Mouse (Mus musculus) heart, embryonic 15.5 days (tissue): Measurements from ENCODE around the gene Armc10. TPM values are rescaled to one million over a fixed set of nuclear protein-coding genes. Genes with fewer than 3 reads are reported as not detected.

Experiments
- ATAC-seq: fragments of 200-750 bp; cut with Nextera tagmentation; replicated peaks from 2 replicates; pipeline ENCODE4 v1.8.0; 2017; ENCODE audit warnings: low read depth, moderate TSS enrichment; ENCODE audit not compliant: insufficient number of reproducible peaks, insufficient read depth, low FRiP score
- H3K27ac ChIP-seq: fragments of 300-500 bp; sonication (generic); 2 replicates; pipeline ENCODE4 v1.5.1; 2015; ENCODE audit warnings: mild to moderate bottlenecking, inconsistent platforms
- H3K27me3 ChIP-seq: fragments of 300-500 bp; sonication (generic); 2 replicates; pipeline ENCODE4 v1.6.1; 2015; ENCODE audit warnings: inconsistent platforms
- H3K36me3 ChIP-seq: fragments of 300-500 bp; sonication (generic); 2 replicates; pipeline ENCODE4 v1.6.1; 2015; ENCODE audit warnings: mild to moderate bottlenecking, inconsistent platforms
- H3K4me1 ChIP-seq: fragments of 300-500 bp; sonication (generic); replicated peaks from 2 replicates; pipeline ENCODE4 v1.6.1; 2015; ENCODE audit warnings: inconsistent platforms
- H3K4me2 ChIP-seq: fragments of 300-500 bp; sonication (generic); 2 replicates; pipeline ENCODE4 v1.6.1; 2015; ENCODE audit warnings: inconsistent platforms, mild to moderate bottlenecking, moderate library complexity
- H3K4me3 ChIP-seq: fragments of 300-500 bp; sonication (generic); 2 replicates; pipeline ENCODE4 v1.5.1; 2015; ENCODE audit warnings: mild to moderate bottlenecking, inconsistent platforms
- H3K9ac ChIP-seq: fragments of 300-500 bp; sonication (generic); 2 replicates; pipeline ENCODE4 v1.6.1; 2015; ENCODE audit warnings: mild to moderate bottlenecking, inconsistent platforms
- H3K9me3 ChIP-seq: fragments of 300-500 bp; sonication (generic); replicated peaks from 2 replicates; pipeline ENCODE4 v1.6.1; 2016; ENCODE audit warnings: inconsistent platforms
- WGBS: fragments of 180-500 bp; shearing (Covaris S2); methylation state at CpG from one replicate; pipeline ENCODE4 v1.1.7; 2015; ENCODE audit warnings: mixed read lengths; 5-methylcytosine and 5-hydroxymethylcytosine counted together
- polyA plus RNA-seq: library from polyadenylated mRNA; unstranded; fragments of >200 nt; fragmentation: Nextera tagmentation; extraction: Ambion mirVana; gene quantifications from 2 replicates; pipeline ENCODE4 v1.2.1, GENCODE M21; 2015

Armc10 gene
- polyA plus RNA-seq, 1 experiment from 2014 or later, result 17.3 TPM

DNA sequence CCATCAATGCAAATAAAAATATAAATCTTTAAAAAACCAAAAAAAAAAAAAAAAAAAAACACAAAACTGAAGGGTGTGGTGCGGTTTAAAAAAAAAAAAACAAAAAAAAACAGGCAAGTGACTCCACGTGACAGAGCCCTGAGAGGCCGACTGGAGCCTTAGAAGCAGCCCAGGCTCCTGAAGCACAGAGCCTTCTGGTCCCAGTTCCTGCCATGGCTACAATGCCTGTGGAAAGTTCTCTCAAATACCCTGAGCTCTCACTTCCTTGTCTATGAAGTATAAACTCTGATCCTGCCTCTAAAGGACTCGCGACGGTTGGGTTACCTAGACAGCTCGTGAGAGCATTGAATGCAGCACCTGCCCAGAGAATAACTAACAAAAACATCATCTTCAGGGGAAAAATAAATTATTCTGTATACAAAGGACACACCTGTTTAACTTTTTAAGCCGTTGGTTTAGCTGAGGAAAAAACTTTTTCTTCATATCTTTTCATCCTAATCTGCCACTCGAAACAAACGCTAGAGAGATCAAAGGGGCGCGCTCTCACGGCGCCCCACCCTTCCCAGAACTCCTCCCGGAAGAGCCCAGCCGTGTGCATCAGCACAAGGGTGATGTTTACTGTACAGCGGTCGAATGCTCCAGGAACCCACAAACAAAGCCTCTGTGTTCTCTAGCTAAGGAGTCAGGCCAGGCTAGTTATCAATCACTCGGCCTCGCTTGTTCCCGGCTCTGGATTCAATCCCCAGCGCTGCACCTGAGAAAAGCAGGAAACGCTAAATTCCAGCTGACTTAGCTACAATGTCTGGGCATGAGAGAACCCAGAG, 27.4 kb downstream of the Armc10 start:
- H3K36me3 ChIP-seq, result peaks cover 4% of the 10 kb centered on the region; the same call in 1 of the 2 replicates
- H3K27me3 ChIP-seq, result no peaks in the 10 kb centered on the region
- H3K9me3 ChIP-seq, result no peaks in the 10 kb centered on the region
- no peak for ATAC-seq
- H3K4me2 ChIP-seq, result peak overlapping the region; percentile 50
- peak overlapping the region; percentile 14; the same call in 1 of the 2 replicates for H3K4me3 ChIP-seq
- WGBS, result 43% methylated on average over 23 of the region's 23 CpGs
- no peak overlapping the region for H3K9ac ChIP-seq
- peaks cover 8% of the 10 kb centered on the region; the same call in 1 of the 2 replicates for H3K4me1 ChIP-seq
- no peak overlapping the region for H3K27ac ChIP-seq

DNA sequence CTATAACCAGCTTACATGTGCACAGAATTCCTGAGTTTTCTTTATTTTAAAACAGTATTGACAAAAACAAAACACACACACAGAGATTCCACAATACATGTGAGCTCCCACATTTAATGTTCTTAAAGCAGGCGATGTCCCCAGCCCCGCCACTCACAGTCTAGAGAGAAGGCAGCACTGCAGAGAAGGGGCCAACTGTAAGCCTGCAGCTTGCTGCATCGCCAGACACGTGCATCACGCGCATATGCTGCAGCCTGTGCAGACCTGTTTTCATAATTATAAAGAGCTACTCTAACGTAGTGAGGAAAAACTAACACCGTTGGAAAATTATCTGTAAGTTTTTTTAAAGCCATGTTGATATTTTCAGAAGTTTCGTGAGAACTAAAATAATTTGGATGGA, 28.1 kb downstream of the Armc10 start:
- peak overlapping the region; percentile 50; the same call in 1 of the 2 replicates for H3K4me2 ChIP-seq

DNA sequence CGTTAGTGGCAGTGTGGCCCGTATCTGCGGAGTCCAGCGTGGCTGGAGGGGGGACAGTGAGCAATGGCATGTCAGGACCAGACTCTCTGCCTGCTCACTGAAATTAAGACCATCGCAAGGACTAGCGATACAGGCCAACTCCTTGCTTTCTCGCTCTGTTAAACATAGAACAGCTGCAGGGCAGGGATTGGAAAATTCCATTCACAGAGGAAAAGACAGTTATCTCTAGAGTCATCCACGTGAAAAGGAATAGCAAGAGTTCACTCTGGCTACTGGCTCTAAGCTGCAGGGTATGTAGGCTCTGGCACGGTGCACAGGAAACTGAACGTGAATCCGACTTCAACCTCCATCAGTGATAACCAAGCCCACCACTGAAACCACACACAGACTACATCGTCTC, 29.4 kb downstream of the Armc10 start:
- no peaks in the 10 kb centered on the region for H3K27me3 ChIP-seq
- no peaks in the 10 kb centered on the region for H3K9me3 ChIP-seq
- 0 out of 2 replicates have a peak, but pooled peaks have one; percentile 18 for ATAC-seq
- H3K4me3 ChIP-seq, result no peak overlapping the region
- H3K4me2 ChIP-seq, result no peak overlapping the region
- no peak overlapping the region for H3K9ac ChIP-seq
- peaks cover 8% of the 10 kb centered on the region; the same call in 1 of the 2 replicates for H3K4me1 ChIP-seq
- 67% methylated on average over 12 of the region's 12 CpGs for WGBS
- peaks cover 4% of the 10 kb centered on the region; the same call in 1 of the 2 replicates for H3K36me3 ChIP-seq
- no peak overlapping the region for H3K27ac ChIP-seq

More for the DNA sequence above, 28.1 kb downstream of the Armc10 start:
- no peak for ATAC-seq
- H3K27me3 ChIP-seq, result no peaks in the 10 kb centered on the region
- no peak overlapping the region for H3K27ac ChIP-seq
- no peak overlapping the region for H3K4me3 ChIP-seq
- H3K4me1 ChIP-seq, result peaks cover 8% of the 10 kb centered on the region; the same call in 1 of the 2 replicates
- 78% methylated on average over 9 of the region's 9 CpGs for WGBS
- peaks cover 4% of the 10 kb centered on the region; the same call in 1 of the 2 replicates for H3K36me3 ChIP-seq
- no peaks in the 10 kb centered on the region for H3K9me3 ChIP-seq
- no peak overlapping the region for H3K9ac ChIP-seq

DNA sequence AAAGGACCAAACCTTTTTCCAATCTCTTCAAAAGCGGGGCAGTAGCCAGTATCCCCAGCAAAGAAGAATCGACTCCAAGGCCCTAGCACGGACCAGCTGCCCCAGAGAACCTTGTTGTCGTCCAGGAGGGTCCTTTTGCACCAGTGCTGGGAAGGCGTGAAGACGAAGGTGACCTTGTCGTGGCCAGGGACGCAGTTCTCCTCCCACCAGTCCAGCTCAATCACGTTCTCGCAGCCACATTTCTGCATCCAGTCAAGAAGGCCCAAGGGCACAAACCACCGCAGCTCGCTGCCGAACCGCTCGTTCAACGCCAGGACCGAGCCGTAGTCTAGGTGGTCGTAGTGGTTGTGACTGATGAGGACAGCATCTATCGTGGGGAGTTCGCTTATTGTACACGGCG, 29.9 kb downstream of the Armc10 start:
- Histone ChIP-seq H3K9me3 (no peaks in the 10 kb centered on the region), H3K4me1 (peaks cover 8% of the 10 kb centered on the region; the same call in 1 of the 2 replicates), H3K9ac (no peak overlapping the region), H3K4me3 (no peak overlapping the region), H3K4me2 (no peak overlapping the region), H3K27me3 (no peaks in the 10 kb centered on the region), H3K27ac (no peak overlapping the region), H3K36me3 (peaks cover 4% of the 10 kb centered on the region; the same call in 1 of the 2 replicates)
- 92% methylated on average over 23 of the region's 23 CpGs for WGBS
- no peak for ATAC-seq

DNA sequence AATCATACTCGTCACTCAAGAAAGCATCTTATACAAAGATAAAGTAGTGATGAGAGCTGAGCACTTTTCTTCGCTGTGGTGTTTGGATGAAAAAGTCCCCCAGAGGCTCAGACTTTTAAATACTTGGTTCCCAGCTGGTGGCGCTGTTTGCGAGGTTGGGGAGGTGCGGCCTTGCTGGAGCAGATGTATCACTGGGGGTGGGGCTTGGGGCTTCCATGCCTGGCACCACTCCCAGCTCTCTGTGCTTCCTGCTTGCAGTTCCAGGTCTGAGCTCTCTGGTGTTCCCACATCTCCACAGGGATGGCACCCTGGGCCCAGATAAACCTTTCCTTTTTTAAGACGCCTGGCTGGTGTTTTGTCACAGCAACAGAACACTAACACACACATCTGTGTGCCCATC, 32.3 kb downstream of the Armc10 start:
- peaks cover 4% of the 10 kb centered on the region; the same call in 1 of the 2 replicates for H3K36me3 ChIP-seq
- H3K27ac ChIP-seq, result no peak overlapping the region
- H3K4me3 ChIP-seq, result no peak overlapping the region
- WGBS, result 93% methylated on average over 6 of the region's 6 CpGs
- no peak for ATAC-seq
- H3K9me3 ChIP-seq, result no peaks in the 10 kb centered on the region
- H3K9ac ChIP-seq, result no peak overlapping the region
- peaks cover 20% of the 10 kb centered on the region for H3K4me1 ChIP-seq
- no peaks in the 10 kb centered on the region for H3K27me3 ChIP-seq
- no peak overlapping the region for H3K4me2 ChIP-seq

DNA sequence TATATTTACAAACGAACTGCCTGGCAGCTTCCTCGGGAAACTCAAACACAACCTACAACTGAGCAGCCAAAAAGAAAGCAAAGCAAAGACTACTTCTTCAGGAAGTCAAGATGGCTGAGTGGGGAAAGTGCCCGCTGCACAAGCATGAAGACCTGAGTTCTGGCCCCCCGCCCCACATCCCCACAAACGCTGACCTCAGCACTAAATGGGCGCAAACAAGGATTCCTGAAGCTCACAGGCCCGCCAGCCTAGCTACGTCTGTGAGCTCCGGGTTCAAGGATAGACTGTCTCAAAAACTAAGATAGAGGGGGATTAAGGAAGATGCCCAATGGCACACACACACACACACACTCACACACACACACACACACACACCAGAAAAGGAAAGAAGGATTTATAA, 32.8 kb downstream of the Armc10 start:
- Histone ChIP-seq H3K4me3 (no peak overlapping the region), H3K27me3 (no peaks in the 10 kb centered on the region), H3K36me3 (peaks cover 4% of the 10 kb centered on the region; the same call in 1 of the 2 replicates), H3K27ac (no peak overlapping the region), H3K4me1 (peaks cover 17% of the 10 kb centered on the region), H3K9ac (no peak overlapping the region), H3K9me3 (no peaks in the 10 kb centered on the region), H3K4me2 (no peak overlapping the region)
- 94% methylated on average over 9 of the region's 9 CpGs for WGBS
- no peak for ATAC-seq

DNA sequence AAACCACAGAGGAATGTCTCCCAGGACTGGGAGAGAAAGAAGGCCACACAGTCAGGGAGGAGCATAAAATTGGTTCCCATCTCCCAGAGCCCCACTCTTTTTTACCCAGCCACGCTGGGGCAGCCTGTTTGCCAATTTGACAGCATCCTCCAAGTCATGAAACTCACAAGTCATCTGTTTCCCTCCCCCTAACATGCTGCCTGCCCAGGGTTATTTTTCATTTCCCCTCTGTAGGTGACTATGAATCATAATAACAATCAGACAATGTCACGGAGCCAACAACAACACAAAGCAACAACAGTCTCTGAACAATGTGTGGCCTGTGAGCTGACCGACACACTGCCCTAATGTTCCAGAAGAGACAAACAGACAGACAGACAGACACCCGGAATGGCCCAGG, 34.4 kb downstream of the Armc10 start:
- H3K4me3 ChIP-seq, result no peak overlapping the region
- 75% methylated on average over 4 of the region's 4 CpGs for WGBS
- peaks cover 13% of the 10 kb centered on the region for H3K4me1 ChIP-seq
- ATAC-seq, result no peak
- H3K9me3 ChIP-seq, result no peaks in the 10 kb centered on the region
- H3K4me2 ChIP-seq, result no peak overlapping the region
- no peak overlapping the region for H3K27ac ChIP-seq
- H3K9ac ChIP-seq, result no peak overlapping the region
- no peaks in the 10 kb centered on the region for H3K27me3 ChIP-seq
- peaks cover 3% of the 10 kb centered on the region; the same call in 1 of the 2 replicates for H3K36me3 ChIP-seq

DNA sequence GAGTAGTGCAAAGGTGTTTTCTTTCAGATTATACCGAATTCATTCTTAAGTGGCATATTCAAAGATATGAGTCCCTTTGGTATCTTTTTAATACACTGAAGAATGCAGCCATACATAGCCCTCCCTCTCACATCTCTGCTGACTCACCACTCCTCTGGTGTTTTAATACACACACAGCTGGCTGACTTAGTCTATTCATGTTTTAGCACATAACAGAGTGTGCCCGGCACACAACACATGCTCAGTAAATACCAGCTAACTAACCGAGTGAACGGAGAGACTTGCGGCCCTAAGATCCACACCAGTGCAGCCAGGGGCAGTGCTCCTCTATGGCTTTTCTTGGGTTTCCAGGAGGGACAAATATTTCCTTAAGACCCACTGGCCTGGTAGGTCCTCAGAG, 35.3 kb downstream of the Armc10 start:
- H3K27ac ChIP-seq, result peak overlapping the region; percentile 35
- WGBS, result 53% methylated on average over 5 of the region's 5 CpGs
- 0 out of 2 replicates have a peak overlapping the region, but pooled peaks have one; percentile 17 for H3K4me2 ChIP-seq
- H3K27me3 ChIP-seq, result no peaks in the 10 kb centered on the region
- no peak for ATAC-seq
- H3K4me1 ChIP-seq, result peaks cover 12% of the 10 kb centered on the region
- H3K9me3 ChIP-seq, result no peaks in the 10 kb centered on the region
- no peak overlapping the region for H3K9ac ChIP-seq
- no peak overlapping the region for H3K4me3 ChIP-seq
- H3K36me3 ChIP-seq, result no peaks in the 10 kb centered on the region

DNA sequence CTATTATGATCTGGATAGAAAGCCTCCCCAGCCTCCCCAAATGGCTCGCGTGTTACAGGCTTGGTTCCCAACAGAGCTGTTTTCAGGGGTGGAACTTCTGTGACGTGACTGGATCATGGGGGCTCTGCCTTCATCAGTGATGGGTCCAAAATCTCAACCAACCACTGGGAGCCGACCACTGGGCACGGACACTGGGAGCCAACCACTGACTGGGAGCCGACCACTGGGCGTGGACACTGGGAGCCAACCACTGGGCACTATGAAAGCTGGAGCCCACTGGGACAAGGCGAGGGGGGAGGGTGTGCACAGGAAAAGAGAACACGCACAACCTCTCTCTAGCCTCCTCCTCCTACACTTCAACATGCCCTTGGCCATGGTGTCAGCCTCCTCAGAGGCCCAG, 38.2 kb downstream of the Armc10 start:
- H3K9me3 ChIP-seq, result no peaks in the 10 kb centered on the region
- H3K36me3 ChIP-seq, result no peaks in the 10 kb centered on the region
- no peak overlapping the region for H3K27ac ChIP-seq
- H3K9ac ChIP-seq, result no peak overlapping the region
- H3K4me2 ChIP-seq, result no peak overlapping the region
- peaks cover 12% of the 10 kb centered on the region for H3K4me1 ChIP-seq
- H3K27me3 ChIP-seq, result no peaks in the 10 kb centered on the region
- H3K4me3 ChIP-seq, result no peak overlapping the region
- ATAC-seq, result 0 out of 2 replicates have a peak, but pooled peaks have one; percentile 10
- 89% methylated on average over 9 of the region's 9 CpGs for WGBS

DNA sequence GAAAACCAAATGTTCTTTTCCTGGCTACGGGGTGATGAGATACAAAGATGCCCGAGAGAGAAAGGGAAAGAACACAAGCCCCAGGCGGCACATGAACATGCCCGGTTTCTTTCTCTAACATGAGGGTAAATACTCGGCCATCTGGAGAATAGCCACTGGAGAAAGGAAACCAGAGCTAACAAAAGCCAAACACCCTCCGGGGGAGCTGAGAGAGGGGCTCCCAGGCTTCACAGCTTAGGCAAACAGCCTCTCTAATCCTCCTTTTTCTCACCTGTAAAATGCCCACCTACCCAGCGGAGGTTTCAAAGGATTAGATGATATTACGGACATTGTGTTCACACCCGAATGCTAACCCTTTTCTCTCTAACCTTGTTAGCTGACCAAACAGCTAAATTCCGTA, 39.4 kb downstream of the Armc10 start:
- Histone ChIP-seq H3K27me3 (no peaks in the 10 kb centered on the region), H3K9me3 (no peaks in the 10 kb centered on the region), H3K4me2 (no peak overlapping the region), H3K4me1 (peaks cover 12% of the 10 kb centered on the region), H3K9ac (no peak overlapping the region), H3K27ac (no peak overlapping the region), H3K36me3 (no peaks in the 10 kb centered on the region), H3K4me3 (no peak overlapping the region)
- WGBS, result 76% methylated on average over 10 of the region's 10 CpGs
- ATAC-seq, result no peak

DNA sequence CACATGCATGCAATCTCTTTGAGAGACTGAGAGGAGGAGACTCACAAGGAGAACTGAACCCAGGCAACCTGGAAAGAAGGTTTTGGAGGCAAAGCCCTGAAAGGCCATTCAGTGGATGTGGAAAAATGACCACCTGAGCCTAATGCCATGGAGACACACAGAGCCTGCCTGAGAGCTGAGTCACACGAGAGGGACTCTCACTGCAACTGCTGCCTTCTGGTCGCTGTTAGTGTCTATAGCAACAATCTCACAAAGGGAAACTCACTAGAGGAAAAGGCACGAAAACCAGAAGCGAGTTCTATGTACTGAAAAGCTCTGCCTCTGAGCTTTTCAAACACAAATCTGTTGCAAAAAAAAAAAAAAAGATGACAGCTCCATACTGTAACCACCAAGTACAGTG, 41.4 kb downstream of the Armc10 start:
- ATAC-seq, result no peak
- Histone ChIP-seq H3K27me3 (no peaks in the 10 kb centered on the region), H3K4me1 (no peaks in the 10 kb centered on the region), H3K9me3 (no peaks in the 10 kb centered on the region), H3K4me2 (no peak overlapping the region), H3K4me3 (no peak overlapping the region), H3K27ac (no peak overlapping the region), H3K36me3 (no peaks in the 10 kb centered on the region), H3K9ac (no peak overlapping the region)
- WGBS, result 42% methylated on average over 4 of the region's 4 CpGs
